Mouse (Mus musculus): ENCODE results near the gene Gm5269.
A peak's percentile ranks its signal among the peaks of the same experiment; 100 is the strongest.

Gene Gm5269

DNA sequence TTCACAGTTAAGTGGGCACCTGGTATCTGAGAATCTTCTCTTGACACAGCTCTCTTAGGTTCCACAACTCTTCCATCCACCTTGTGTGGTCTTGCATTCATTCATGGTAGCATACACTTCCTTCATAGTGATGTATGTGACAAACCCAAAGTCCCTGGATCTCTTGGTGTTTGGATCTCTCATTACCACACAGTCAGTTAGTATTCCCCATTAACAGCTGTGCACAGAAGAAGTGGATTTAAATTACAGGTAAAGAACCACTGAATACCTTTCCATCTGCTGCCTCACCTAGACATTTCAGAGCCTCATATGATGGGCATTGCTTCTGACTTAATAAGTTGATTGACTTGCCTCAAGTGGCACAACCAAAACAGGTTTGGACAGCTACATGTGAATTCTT, at the start of gene Gm5269:
TSS of gene Gm5269 (minus strand) at position 101 of the 400 bp plus-strand sequence.
- ATAC-seq (ENCODE audit: insufficient number of reproducible peaks, low FRiP score, low TSS enrichment), result no peak

GRCm38 (mm10) chr1:45931127-45931526, 41.1 kb upstream of the Gm5269 start:
- ATAC-seq (ENCODE audit: insufficient number of reproducible peaks, low FRiP score, low TSS enrichment), result no peak

GRCm38 (mm10) chr1:45926911-45927310, 36.8 kb upstream of the Gm5269 start:
- ATAC-seq (ENCODE audit: insufficient number of reproducible peaks, low FRiP score, low TSS enrichment), result no peak

GRCm38 (mm10) chr1:45926393-45926763, 36.3 kb upstream of the Gm5269 start, which contains the start of gene Slc40a1:
Gene Slc40a1 (minus strand): TSS chr1:45926523.
- ATAC-seq (ENCODE audit: insufficient number of reproducible peaks, low FRiP score, low TSS enrichment), result no peak

- ATAC-seq (ENCODE audit: insufficient number of reproducible peaks, low FRiP score, low TSS enrichment), result peak; percentile 86
Observed at GRCm38 (mm10) chr1:45925500-45926392, 35.7 kb upstream of the Gm5269 start.

- peak; percentile 43; the same call in 1 of the 2 replicates for ATAC-seq (ENCODE audit: insufficient number of reproducible peaks, low FRiP score, low TSS enrichment)
Observed at GRCm38 (mm10) chr1:45925131-45925499, 35.0 kb upstream of the Gm5269 start.

GRCm38 (mm10) chr1:45924516-45924915, 34.4 kb upstream of the Gm5269 start:
- ATAC-seq (ENCODE audit: insufficient number of reproducible peaks, low FRiP score, low TSS enrichment), result no peak

GRCm38 (mm10) chr1:45923306-45923705, 33.2 kb upstream of the Gm5269 start:
- no peak for ATAC-seq (ENCODE audit: insufficient number of reproducible peaks, low FRiP score, low TSS enrichment)

DNA sequence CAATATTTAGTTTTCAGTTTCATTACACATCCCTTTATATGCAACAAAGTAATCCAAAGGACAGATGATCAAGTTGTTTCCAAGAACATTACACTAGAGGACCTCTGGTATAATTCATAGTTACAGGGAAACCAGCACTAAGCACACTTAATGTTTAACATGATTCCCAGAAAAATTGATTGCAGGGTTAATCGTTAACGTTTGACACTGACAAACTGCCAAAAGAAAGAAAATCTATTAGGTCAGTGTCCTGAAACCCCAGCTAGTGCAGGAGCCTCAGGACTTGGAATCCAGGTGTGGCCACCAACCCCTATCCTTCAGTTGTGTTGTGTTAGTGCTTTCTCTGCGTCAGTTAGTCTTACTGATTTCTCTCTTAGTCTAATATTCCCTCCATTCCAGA, 30.6 kb upstream of the Gm5269 start:
- ATAC-seq (ENCODE audit: insufficient number of reproducible peaks, low FRiP score, low TSS enrichment), result no peak

DNA sequence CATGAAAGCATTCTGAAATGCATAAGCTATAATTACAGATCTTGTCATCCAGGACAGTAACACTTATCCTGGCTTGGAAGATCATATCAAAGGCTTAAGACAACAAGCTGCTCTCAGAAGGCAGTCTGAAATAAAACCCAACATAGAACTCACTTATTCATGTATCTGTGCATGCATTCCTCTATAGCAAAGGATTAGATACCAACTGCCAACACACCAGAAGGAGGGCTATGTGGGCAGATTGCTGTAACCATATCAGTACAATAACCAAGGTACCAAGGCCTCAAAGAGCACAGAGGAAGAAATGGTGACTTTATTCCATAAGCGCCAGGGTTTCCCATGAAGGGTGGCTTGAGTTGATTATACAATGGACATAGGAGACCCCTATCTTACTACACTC, 29.7 kb upstream of the Gm5269 start:
- no peak for ATAC-seq (ENCODE audit: insufficient number of reproducible peaks, low FRiP score, low TSS enrichment)

- no peak for ATAC-seq (ENCODE audit: insufficient number of reproducible peaks, low FRiP score, low TSS enrichment)
Observed at GRCm38 (mm10) chr1:45917136-45917803, 27.2 kb upstream of the Gm5269 start.

DNA sequence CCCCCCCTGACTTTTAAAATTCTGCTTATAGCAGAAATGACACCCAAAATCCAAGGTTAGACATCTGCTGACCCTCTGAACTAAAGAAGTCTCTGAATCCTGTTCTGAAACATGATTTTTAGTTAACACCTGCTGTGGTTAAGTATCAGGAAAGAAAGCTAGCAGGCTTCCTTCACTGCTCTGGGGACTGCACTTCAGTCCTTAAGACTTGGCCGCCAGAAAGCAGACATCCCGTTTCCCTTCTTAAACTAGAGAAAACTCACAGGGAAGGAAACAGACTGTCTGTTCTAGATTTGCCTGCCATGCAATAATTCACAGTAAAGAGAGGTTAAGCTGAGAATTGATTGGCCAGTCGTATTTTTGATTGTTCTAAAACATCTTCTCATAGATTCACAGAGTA, 26.1 kb upstream of the Gm5269 start:
- no peak for ATAC-seq (ENCODE audit: insufficient number of reproducible peaks, low FRiP score, low TSS enrichment)

DNA sequence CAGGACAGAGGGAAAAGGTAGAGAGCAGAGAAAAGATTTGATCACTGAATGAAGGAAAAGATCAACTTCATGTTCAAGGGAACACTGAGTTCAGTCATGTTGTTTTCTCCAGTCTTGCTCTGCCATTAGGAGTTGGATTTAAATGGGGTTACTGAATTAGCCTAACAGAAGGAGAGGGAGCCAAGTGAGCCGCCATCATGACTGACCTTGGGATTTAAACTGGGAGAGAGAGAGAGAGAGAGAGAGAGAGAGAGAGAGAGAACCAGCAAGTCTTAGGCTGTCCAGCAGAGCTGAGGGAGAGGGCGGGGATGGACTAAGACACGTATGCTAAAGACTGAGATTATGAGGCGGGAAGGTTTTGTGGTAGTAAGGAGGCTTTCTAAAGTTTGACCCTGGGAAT, 24.2 kb upstream of the Gm5269 start:
- ATAC-seq (ENCODE audit: insufficient number of reproducible peaks, low FRiP score, low TSS enrichment), result no peak

GRCm38 (mm10) chr1:45905107-45905821, 15.2 kb upstream of the Gm5269 start:
- peak; percentile 45; the same call in 1 of the 2 replicates for ATAC-seq (ENCODE audit: insufficient number of reproducible peaks, low FRiP score, low TSS enrichment)

DNA sequence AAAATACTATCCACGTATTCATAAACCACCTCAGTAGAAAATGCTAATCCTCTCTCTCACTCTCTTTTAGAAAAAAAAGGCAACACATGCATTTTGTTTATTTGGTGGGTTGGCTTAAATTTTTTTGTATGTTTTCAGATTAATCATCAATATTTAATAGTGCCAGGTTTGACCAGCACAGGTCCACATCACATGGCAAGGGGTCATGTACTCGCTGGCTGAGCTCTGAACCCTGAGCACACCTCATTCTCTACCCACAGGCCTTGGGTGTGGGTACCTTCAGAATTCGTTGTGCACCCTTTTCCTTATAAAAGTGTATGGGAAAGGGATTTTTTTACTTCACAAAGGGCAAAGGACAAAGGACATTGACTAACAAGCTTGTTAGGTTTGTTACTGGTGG, 14.1 kb upstream of the Gm5269 start:
- ATAC-seq (ENCODE audit: insufficient number of reproducible peaks, low FRiP score, low TSS enrichment), result no peak

DNA sequence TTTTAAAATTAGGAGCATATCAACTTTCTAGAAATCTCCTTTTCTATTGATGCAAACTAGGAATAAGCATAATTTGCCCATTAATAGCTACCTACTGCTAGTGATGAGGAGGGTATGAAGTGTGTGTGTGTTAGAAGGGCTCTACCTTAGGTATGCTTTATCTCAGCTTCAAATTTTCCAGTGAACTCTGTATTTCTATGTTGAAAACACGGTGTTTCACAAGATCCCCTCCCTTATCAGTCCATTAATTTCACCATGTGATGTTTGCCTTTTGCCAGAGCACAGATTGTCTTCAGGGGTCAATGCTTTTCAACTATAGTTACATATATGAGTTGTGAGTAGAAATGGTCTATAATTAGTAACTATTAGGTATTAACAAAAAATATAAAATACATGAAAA, 8.0 kb upstream of the Gm5269 start:
- no peak for ATAC-seq (ENCODE audit: insufficient number of reproducible peaks, low FRiP score, low TSS enrichment)

DNA sequence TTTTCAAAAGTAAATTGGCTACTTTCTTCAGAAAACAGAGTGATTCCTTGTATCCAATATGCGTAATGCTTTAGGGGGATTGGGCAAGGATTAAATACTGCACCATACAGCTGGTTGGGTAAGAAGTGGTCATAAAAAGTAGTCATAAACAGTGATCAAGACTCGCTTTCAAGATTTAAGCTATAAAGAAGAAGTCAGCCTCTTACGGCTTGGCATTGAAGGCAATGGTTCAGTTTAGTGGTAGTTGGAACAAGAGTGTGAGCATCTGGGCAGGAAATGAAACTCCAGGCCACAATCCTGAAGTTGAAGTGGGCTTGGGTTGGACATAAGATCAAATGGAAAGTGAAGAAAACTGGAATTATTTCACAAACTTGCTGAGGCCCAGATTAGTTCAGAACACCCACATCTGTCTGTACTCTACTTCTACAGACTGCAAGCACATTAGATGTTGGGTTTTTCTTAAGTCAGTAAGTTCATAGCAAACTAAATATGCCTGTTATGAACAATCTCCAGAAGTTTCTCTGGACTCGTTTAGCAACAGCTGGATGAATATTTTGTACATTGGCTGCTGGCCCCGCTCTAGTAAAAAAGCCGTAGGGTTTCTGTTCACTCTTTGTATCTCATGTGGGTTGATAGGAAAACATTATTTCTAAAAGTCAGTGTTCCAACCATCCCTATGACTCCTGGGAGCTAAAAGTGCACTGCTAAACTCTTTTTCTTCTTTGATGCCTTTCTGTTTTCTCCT, 4.3 kb upstream of the Gm5269 start:
- ATAC-seq (ENCODE audit: insufficient number of reproducible peaks, low FRiP score, low TSS enrichment), result no peak

DNA sequence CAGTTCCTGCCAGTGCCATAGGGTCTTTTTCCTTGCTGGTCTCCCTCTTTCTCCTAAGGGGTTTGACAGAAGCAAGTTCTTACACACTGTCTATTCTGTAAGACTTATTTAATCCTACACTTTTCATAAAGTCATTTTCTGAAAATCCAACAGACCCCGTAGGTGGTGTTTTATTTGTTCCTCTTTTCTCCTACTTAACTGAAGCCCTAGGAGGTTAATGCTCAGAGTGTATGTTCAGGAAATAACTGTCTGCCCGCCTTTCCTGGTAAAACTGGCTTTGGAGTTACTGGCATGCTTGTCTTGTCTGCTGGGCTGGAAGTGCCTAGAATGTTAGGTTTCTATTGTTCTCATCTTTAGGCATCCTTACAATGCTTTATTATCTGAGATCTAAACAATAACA, 1.9 kb upstream of the Gm5269 start:
- ATAC-seq (ENCODE audit: insufficient number of reproducible peaks, low FRiP score, low TSS enrichment), result no peak

DNA sequence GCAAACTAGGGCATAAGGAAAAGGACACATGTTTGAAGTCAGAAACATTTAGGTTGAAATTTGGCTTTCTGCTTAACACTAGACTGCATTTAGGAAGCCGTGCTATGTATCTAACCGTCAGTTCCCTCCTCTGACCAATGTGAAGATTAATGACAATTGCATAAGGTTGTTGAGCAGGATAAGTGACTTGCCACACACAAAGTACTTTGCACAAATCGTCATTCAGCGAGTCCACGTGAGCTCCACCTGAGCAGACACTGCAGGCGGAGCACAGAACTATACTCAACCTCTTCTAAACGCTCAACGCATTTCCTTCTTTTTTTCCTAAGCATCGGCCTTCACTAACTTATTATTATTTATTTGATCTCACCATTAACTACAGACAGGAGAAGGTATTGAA, 3.3 kb downstream of the Gm5269 start:
- ATAC-seq (ENCODE audit: insufficient number of reproducible peaks, low FRiP score, low TSS enrichment), result no peak

- no peak for ATAC-seq (ENCODE audit: insufficient number of reproducible peaks, low FRiP score, low TSS enrichment)
Observed at GRCm38 (mm10) chr1:45883378-45883777, 6.7 kb downstream of the Gm5269 start.
